Mouse (Mus musculus) right cerebral cortex, postnatal 14 days (tissue): ENCODE results near the gene Plppr1.

Experiments used
- DNase-seq: peaks from one replicate; pipeline ENCODE4 v3.0.0; 2022

Gene Plppr1

GRCm38 (mm10) chr4:49059021-49059401 lies at the start of gene Plppr1:
Plppr1 (plus strand) TSS chr4:49059273.
- peak; percentile 60 for DNase-seq

GRCm38 (mm10) chr4:49016701-49017100 lies 42.4 kb upstream of the Plppr1 start:
- no peak for DNase-seq

- no peak for DNase-seq
These were observed 35.9 kb upstream of the Plppr1 start for GRCm38 (mm10) chr4:49023221-49023620.

- no peak for DNase-seq
These were observed 20.8 kb upstream of the Plppr1 start for GRCm38 (mm10) chr4:49038311-49038710.

GRCm38 (mm10) chr4:49039854-49040253 lies 19.2 kb upstream of the Plppr1 start:
- no peak for DNase-seq

GRCm38 (mm10) chr4:49041655-49042054 lies 17.4 kb upstream of the Plppr1 start:
- no peak for DNase-seq

- no peak for DNase-seq
These were observed 8.4 kb upstream of the Plppr1 start for GRCm38 (mm10) chr4:49050628-49051027.

- no peak for DNase-seq
These were observed 1.2 kb upstream of the Plppr1 start for GRCm38 (mm10) chr4:49057916-49058315.

GRCm38 (mm10) chr4:49058557-49058956 lies 516 bp upstream of the Plppr1 start:
- DNase-seq = no peak

- DNase-seq = peak; percentile 55
These were observed 619 bp downstream of the Plppr1 start for GRCm38 (mm10) chr4:49059402-49060381.

GRCm38 (mm10) chr4:49069471-49069870 lies 10.4 kb downstream of the Plppr1 start:
- no peak for DNase-seq

GRCm38 (mm10) chr4:49072886-49073285 lies 13.8 kb downstream of the Plppr1 start:
- DNase-seq = peak; percentile 25

- DNase-seq = no peak
These were observed 16.8 kb downstream of the Plppr1 start for GRCm38 (mm10) chr4:49075881-49076280.

GRCm38 (mm10) chr4:49079399-49079798 lies 20.3 kb downstream of the Plppr1 start:
- DNase-seq = no peak

- DNase-seq = no peak
These were observed 29.1 kb downstream of the Plppr1 start for GRCm38 (mm10) chr4:49088205-49088604.

- no peak for DNase-seq
These were observed 31.4 kb downstream of the Plppr1 start for GRCm38 (mm10) chr4:49090461-49090860.

- no peak for DNase-seq
These were observed 40.4 kb downstream of the Plppr1 start for GRCm38 (mm10) chr4:49099448-49099847.

GRCm38 (mm10) chr4:49101934-49102768 lies 43.1 kb downstream of the Plppr1 start:
- no peak for DNase-seq

GRCm38 (mm10) chr4:49102769-49103193 lies 43.7 kb downstream of the Plppr1 start:
- DNase-seq = no peak

GRCm38 (mm10) chr4:49104860-49105259 lies 45.8 kb downstream of the Plppr1 start:
- no peak for DNase-seq

- no peak for DNase-seq
These were observed 48.8 kb downstream of the Plppr1 start for GRCm38 (mm10) chr4:49107895-49108294.

GRCm38 (mm10) chr4:49108371-49108770 lies 49.3 kb downstream of the Plppr1 start:
- DNase-seq = no peak

- no peak for DNase-seq
These were observed 50.9 kb downstream of the Plppr1 start for GRCm38 (mm10) chr4:49109989-49110388.

- DNase-seq = no peak
These were observed 59.8 kb downstream of the Plppr1 start for GRCm38 (mm10) chr4:49118842-49119241.
